Mouse (Mus musculus) heart, postnatal 25 days (tissue): ENCODE results near the gene Acadvl. TPM values are rescaled to one million over a fixed set of nuclear protein-coding genes. Genes with fewer than 3 reads are reported as not detected.

Source experiments
- DNase-seq: peaks from one replicate; pipeline ENCODE4 v3.0.0; 2022; ENCODE audit warnings: low spot score
- intact Hi-C: fragments of 180-260 bp; cut with DNase I; formaldehyde crosslinking; loops from one replicate; pipeline ENCODE4 v1.15.1; 2025
- total RNA-seq, 2 experiments: library from RNA; stranded (reverse); gene quantifications; 2 replicates each; pipeline ENCODE4 v1.2.3; 2021

Acadvl gene
- total RNA-seq, 2 experiments from 2014 or later = 1,206 to 1,290 TPM

DNA sequence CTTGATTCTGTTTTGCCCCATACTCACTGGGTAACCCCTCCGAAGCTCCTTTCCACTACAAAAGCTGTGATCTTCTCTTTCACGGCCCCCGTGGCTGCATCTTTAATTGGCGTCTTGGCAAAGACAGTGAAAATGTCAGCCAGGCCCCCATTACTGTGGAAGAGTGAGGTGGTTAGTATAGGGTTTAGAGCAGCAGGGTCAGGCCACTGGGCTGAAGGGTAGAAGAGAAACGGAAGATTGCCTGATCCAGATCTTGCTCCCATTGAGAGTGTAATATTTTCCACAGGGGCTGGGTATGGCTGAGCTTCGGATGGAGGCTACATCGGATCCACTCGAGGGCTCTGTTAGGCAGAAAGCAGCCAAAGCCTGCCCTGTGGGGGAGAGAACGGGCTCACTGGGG is 2.3 kb downstream of the Acadvl start:
- DNase-seq = no peak
- intact Hi-C loops = loop anchor here (10.0 kb wide), 1 partner anchor 642 kb away; the partner anchor contains the start of genes Eno3 and Pfn1

DNA sequence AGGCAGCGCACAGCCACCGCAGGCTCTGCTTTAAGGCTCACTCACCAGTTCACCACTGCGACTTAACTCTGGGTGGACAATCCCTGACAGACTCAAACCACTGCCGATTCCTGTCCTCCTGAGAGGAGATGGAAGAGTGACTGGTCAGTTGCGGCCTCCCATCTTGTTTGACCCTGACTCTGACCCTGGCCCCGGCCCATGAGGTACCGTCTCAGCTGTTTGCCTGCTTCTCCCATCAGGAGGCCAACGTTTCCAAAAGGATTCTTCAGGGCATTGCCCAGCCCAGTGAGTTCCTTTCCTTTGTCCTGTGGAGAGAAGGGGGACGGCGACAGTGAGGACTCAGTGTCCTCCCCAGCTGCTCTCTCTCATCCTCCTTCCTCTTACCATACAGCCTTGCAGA is 4.2 kb downstream of the Acadvl start:
- intact Hi-C loops = loop anchor here (10.0 kb wide), 1 partner anchor 644 kb away; the partner anchor contains the start of genes Eno3 and Pfn1
- no peak for DNase-seq

DNA sequence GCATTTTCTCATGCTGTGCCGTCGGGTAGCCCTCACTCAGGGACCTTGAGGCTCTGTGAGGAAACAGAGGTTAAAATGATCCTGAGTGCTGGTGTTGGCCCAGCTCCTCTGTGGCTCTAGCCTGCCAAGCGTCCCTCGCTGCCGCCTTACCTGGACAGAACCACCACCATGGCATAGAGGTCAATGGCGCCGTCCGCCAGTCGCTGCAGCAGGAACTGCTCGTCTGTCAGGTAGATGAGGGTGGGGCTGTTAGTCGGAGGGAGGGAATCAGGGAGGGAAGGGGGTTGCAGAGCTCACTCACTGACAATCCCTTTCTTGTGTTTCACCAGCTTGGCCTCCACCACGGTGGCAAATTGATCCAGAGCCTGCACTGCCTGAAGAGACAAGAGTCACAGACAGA is 4.7 kb downstream of the Acadvl start:
- intact Hi-C loops = loop anchor here (10.0 kb wide), 1 partner anchor 644 kb away; the partner anchor contains the start of genes Eno3 and Pfn1

DNA sequence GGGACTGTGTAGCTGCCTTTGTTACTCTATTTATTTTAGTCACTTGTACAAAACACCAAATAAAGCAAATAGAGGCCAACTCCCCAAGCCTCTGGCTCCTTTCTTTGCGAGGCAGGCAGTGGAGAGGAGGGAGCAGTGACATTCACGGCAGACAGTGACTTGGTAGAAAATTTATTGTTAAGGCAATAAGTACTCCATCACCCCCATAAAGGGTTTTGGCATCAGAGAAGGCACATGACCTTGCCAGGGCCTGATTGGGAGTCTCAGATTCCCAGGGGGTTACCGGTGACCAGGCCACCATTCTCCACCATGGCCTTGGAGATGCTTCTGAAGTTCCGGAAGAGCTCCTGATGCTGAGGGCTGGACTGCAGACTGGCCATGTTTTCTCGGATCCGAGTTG is 5.2 kb downstream of the Acadvl start:
- intact Hi-C loops = loop anchor here (10.0 kb wide), 1 partner anchor 645 kb away; the partner anchor contains the start of genes Eno3 and Pfn1
- no peak for DNase-seq

More for the DNA sequence above, 4.7 kb downstream of the Acadvl start:
- no peak for DNase-seq

DNA sequence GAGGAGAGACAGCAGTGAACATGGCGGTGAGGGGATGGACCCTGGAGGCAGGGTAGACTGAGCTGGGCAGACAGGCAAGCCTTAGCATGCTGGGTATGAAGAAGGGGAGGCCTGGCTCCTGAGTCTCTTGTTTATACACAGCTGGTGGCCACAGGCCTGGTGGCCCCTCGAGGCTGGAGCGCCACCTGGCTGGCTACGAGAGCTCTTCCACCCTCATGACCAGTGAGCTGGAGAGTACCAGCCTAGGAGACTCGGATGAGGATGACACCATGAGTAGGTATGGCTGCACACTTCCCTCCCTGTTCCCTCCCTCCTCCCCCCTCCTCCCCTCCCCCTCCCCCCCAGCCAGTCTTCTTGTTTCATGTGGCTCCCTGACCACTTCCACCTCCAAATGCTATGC is 9.7 kb downstream of the Acadvl start:
- intact Hi-C loops = loop anchor here (5.0 kb wide), 1 partner anchor 73 kb away; no protein-coding TSS in a partner anchor
- no peak for DNase-seq

DNA sequence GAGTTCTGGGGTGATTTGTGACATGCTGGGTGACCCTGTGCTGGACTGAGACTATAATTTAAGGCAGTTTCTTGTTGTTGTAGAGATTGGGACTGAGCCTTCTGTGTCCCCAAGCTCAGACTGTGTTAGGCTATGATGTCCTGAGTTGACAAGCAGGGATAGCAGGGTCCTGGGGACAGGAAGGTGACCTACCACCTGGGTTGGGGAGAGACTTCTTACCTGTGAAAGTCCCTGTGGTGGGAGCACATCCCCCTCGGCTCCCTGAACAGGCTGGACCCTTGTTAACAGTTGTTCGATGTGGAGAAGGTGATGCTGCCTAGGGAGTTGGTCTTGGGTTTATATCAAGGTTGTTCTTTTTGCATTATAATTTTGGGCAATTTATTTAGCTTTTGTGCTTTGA is 12.7 kb downstream of the Acadvl start:
- intact Hi-C loops = no loop called here
- DNase-seq = no peak

DNA sequence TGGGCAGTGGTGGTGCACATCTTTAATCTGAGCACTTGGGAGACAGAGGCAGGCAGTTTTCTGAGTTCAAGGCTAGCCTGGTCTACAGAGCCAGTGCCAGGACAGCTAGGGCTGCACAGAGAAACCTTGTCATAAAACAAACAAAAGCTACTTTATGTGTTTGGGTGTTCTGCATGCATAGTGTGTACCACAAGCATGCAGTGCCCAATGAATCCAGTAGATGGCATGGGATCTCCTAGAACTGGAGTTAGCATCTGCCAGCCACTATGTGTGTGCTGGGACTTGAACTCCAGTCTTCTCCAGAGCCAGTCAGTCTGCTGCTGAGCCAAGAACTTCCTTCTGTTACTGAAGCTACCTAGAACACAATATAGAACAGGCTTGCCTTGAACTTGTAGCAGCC is 13.3 kb downstream of the Acadvl start:
- intact Hi-C loops = no loop called here

DNA sequence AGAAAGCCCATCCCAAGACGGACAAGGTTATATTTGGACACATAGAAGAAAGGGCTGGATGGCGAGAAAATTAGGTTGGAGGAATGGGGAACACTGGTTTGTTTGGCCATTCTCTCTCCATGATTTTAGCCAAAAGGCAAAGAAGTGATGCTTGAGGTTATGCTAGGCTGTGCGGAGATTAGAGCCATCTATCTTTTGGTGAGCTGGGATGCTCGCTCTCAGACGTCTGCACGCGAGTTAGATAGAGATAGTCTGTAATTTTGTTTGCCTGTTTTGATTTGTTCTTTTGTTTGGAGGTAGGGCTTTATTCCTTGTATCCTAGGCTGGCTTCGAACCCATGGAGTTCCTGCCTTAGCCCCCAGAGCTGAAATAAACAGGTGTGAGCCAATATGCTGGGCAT is 14.1 kb downstream of the Acadvl start:
- no peak for DNase-seq
- intact Hi-C loops = no loop called here

More for the DNA sequence above, 13.3 kb downstream of the Acadvl start:
- DNase-seq = no peak

DNA sequence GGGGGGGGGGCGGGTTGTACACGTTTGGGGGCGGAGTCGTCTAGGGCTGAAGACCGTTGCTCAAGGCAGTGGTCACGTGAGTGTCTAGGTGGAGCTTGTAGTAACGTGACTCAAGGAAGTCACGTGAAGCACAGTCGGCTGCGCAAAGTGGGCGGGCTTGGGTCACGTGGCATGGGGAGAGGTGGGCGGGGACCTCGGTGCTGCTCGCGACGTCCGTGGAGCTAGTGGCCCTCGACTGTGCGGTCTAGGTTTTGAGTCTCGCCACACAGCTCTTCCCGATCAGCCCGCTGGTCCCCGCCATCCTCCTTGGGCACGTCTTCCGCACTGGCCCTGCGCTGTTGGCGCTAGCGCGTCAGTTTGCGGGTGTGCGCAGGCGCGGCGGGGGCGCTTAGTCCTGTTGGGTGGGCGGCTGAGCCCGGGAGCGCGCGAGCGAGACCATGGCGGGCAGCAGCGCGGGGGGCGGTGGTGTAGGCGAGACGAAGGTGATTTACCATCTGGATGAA is 14.8 kb downstream of the Acadvl start, which contains the start of gene Dvl2:
TSS of gene Dvl2 (plus strand) at position 200 of the 503 bp plus-strand sequence.
- intact Hi-C loops = no loop called here
- DNase-seq = peak; percentile 81

DNA sequence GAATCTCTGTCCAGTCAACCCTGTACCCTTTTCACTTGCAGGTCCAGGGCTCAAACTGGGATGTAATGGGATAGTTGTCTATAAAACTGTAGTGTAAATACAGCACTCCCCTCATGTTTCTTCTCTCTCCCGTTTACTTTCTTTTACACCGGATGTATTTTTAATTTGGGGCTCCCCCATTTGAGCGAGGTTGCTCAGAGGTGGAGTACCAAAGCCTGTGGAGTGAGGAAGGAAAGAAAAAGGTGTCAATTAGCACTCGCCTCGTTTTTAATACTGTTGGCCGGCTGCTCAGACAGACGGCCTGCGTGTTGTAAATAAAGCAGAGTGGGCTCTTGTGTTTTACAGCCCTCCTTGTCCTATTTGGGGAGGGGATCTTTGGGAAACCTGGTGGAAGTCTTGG is 15.5 kb downstream of the Acadvl start:
- intact Hi-C loops = loop anchor here (10.0 kb wide), 1 partner anchor 595 kb away; no protein-coding TSS in a partner anchor
- DNase-seq = no peak

DNA sequence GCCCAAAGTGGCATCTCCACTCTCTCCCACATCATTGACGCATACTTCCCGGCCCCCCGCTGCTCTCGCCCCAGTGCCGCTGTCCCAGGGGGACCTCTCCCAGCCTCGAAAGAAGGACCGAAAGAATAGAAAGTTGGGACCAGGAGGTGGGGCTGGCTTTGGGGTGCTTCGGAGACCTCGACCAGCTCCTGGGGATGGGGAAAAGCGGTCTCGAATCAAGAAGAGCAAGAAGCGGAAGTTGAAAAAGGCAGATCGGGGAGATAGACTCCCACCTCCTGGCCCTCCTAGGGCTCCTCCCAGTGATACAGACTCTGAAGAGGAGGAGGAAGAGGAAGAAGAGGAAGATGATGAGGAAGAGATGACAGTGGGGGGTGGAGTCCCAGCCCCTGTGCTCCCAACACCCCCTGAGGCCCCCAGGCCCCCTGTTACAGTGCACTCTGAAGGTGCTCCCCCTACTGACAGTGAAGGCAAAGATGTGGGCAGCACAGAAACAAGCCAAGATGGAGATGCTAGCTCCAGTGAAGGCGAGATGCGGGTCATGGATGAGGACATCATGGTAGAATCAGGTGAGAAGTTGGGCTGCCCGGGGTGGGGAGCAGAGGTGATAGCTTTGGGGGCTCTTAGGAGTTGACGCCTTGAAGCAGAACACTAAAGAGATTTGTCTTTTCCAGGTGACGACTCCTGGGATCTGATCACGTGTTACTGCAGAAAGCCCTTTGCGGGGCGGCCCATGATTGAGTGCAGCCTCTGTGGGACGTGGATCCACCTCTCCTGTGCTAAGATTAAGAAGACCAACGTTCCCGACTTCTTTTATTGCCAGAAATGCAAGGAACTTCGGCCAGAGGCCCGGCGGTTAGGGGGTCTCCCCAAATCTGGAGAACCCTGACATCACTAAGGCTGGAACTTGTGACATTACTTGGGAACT is 16.4 kb downstream of the Acadvl start:
- intact Hi-C loops = loop anchor here (10.0 kb wide), 1 partner anchor 594 kb away; no protein-coding TSS in a partner anchor
- DNase-seq = no peak

DNA sequence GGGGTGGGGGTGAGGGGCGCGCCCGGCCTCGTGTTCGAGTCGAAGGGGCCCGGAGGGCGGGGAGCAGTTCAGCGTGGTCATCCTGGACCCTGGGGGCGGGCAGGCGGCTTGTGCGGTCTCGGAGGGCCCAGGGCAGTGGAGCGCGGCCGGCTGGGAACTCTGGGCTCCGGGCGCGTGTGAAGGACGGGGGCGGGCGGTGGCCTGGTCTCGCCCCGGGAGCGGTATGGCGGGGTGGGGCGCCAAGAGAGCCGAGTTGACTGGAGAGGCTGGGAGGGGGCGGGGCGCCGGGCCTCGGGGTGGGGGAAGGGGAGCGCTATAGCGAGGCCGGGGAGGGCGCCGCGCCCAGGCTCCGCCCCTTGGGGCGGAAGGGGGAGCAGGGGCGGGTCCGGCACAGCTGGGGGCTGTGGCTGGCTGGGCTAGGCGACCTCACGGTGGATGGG is 18.1 kb downstream of the Acadvl start:
- DNase-seq = peak; percentile 83
- intact Hi-C loops = loop anchor here (2.0 to 10.0 kb wide), 2 partner anchors 16 to 592 kb away; partner anchors contain the start of gene Ctdnep1

DNA sequence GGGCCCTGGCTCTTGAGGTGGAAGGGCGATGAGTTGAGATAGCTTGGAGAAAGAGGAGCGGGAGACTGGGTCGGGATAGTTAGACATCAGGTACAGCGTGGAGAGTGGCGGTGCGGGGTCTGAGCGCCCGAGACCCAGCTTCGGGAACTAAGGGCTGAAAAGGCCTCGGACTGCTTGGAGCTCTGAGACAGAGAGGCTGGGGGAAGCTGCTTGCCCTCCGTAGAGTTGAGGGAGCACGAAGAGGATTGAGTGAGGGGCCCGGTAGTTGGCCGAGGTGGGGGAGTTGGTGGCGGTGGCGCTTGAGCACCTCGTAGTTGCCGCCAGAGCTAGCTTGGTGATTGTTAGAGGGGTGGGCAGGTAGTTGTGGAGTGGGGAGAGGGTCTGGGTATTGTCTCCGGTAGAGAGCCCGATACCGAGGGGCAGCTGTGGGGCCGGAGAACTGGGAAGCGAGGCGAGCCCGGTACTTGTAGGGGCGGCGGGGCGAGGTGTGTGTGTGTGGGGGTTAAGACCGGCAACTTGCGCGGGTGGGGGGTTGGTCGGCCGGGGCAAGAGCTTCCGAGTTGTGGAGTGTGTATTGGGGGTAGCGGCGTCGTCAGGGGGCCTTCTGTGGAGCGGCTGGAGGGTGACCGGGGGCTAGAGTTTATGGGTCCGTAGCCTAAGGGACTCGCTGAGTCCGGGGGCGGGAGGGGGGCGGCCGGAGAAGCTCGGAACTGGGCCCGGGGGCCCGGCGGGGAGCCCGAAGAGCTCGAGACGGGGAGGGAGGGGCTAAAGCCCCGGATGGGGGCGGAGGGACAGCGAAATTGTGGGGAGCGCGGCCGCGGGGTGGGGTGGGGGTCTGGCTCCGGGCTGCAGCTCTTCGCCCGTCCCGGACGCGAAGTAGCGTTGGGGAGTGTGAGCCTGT is 18.8 kb downstream of the Acadvl start:
- intact Hi-C loops = loop anchor here (2.0 to 10.0 kb wide), 2 partner anchors 16 to 592 kb away; partner anchors contain the start of gene Ctdnep1

DNA sequence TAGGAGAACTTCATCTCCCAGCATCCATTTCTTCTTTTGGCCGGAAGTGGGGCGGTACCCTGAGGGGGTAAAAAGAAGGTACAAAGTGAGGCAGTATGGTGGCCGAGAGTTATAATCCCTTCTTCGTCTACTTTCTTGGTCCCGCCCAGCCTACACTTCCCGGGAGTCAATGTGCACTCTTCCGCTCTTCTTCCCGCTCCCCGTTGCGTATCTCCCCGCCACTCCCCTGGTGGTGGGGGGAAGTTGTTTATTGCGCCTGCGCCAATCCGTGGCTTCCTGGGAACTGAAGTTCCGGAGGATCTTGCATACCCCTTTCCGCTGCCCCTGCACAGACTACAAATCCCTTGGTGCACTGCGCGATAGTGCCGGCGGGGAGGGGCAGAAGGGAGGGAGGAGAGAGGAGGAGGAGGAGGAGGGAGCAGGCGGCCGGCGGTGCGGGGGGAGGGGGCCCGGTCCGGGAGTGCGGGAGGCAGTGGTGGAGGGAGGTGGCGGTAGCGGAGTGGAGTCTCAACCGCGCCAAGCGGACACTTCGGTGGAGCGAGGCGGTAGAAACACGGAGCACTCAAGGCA is 19.7 kb downstream of the Acadvl start, which contains the start of gene Phf23:
TSS of gene Phf23 (plus strand) at position 387 of the 570 bp plus-strand sequence.
- intact Hi-C loops = loop anchor here (10.0 kb wide), 1 partner anchor 591 kb away; no protein-coding TSS in a partner anchor
- DNase-seq = peak; percentile 99

More for the DNA sequence above, 18.8 kb downstream of the Acadvl start:
- DNase-seq = peak; percentile 47

DNA sequence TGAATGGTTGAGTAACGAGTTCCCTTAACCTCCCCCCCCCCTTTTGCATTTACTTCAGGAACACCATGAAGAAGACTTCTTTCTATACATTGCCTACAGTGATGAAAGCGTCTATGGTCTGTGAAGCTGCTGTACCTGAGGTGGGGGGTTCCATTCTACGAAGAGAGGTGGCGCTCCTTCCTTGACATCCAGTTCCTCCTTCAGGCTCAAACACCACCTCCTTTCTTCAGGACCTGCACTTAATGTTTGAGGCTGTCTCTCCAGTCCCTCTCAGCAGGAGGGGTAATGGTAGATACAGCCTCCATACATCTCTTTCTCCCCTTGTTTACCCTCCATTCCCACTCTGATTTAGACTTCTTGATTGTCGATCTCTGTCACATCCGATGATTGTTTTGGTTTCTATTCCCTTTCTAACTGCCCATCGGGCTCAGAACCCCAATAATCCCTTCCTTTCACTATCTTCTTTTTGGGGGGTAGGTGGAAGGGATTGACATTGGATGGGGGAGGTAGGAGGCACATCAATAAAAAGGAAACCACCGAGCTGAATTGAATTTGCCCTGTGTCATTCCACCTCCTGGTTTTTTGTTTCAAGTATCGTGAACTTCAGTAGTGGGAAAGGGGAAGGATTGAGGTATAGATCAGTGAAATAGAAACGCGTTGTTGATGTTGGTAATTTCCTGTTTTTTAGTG is 20.7 kb downstream of the Acadvl start:
- intact Hi-C loops = loop anchor here (10.0 kb wide), 1 partner anchor 590 kb away; no protein-coding TSS in a partner anchor
- no peak for DNase-seq

DNA sequence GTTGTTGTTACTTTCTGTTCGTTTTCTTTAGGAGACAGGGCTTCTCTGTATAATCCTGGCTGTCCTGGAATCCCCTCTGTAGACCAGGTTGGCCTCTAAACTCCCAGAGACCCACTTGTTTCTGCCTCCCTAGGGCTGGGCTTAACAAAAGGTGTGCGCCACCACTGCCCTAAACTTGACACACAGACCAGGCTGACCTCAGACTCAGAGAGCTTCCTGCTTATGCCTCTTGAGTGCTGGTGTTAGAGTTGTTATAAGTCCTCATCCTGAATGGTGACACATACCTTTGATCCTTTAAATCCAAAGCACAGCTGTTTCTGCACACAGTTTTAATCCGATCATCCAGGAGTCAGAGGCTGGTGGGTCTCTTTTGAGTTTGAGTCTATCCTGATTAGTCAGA is 22.3 kb downstream of the Acadvl start:
- intact Hi-C loops = loop anchor here (10.0 kb wide), 1 partner anchor 588 kb away; no protein-coding TSS in a partner anchor
- DNase-seq = no peak

DNA sequence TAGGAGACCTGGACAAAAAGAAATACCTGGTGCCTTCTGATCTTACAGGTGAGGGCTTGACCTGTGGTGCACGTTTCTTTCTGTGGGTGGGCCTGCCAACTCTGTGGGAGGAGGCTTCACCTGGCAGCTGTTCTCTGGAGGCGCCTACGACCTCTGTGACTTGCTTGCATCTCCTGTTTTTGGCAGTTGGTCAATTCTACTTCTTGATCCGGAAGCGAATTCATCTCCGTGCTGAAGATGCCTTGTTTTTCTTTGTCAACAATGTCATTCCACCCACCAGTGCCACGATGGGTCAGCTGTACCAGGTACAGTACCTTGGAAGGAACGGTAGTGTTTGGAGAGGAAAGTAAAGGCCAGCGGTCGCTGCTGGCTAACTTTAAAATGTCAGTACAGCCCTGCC is 22.8 kb downstream of the Acadvl start:
- intact Hi-C loops = loop anchor here (10.0 kb wide), 1 partner anchor 588 kb away; no protein-coding TSS in a partner anchor
- no peak for DNase-seq

DNA sequence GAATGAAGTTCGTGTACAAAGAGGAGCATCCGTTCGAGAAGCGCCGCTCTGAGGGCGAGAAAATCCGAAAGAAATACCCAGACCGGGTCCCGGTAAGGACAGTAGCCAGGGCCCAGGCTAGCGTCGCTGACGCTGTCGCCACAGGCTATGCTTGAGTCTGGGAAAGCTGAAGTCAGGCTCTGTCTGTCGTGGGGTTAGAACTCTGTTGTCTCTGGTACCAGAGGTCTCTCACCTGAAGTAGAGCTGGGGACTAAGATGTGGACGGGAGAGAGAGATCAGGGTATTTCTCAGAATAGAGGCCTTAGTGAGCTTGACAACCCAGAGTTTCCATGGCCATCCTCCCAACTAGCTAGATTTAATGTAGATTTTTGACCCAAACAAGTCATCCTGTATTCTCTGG is 23.5 kb downstream of the Acadvl start:
- intact Hi-C loops = loop anchor here (10.0 kb wide), 1 partner anchor 587 kb away; no protein-coding TSS in a partner anchor
- DNase-seq = no peak
